Mouse (Mus musculus) neural tube, embryonic 15.5 days (tissue): ENCODE results near the gene Fgd3. TPM values are rescaled to one million over a fixed set of nuclear protein-coding genes. Genes with fewer than 3 reads are reported as not detected.

Source experiments
- ATAC-seq: fragments of 200-750 bp; cut with Nextera tagmentation; 2 replicates; pipeline ENCODE4 v1.8.0; 2017; ENCODE audit warnings: mild to moderate bottlenecking, moderate TSS enrichment, moderate library complexity; ENCODE audit not compliant: low FRiP score
- H3K27ac ChIP-seq: fragments of 300-500 bp; sonication (generic); replicated peaks from 2 replicates; pipeline ENCODE4 v1.5.1; 2015; ENCODE audit warnings: mild to moderate bottlenecking, inconsistent platforms
- H3K27me3 ChIP-seq: fragments of 300-500 bp; sonication (generic); replicated peaks from 2 replicates; pipeline ENCODE4 v1.6.1; 2015; ENCODE audit warnings: inconsistent platforms
- H3K36me3 ChIP-seq: fragments of 300-500 bp; sonication (generic); 2 replicates; pipeline ENCODE4 v1.6.1; 2015; ENCODE audit warnings: inconsistent platforms
- H3K4me1 ChIP-seq: fragments of 300-500 bp; sonication (generic); 2 replicates; pipeline ENCODE4 v1.6.1; 2015; ENCODE audit warnings: inconsistent platforms
- H3K4me2 ChIP-seq: fragments of 300-500 bp; sonication (generic); 2 replicates; pipeline ENCODE4 v1.6.1; 2015; ENCODE audit warnings: inconsistent platforms, mild to moderate bottlenecking, moderate library complexity
- H3K4me3 ChIP-seq: fragments of 300-500 bp; sonication (generic); replicated peaks from 2 replicates; pipeline ENCODE4 v1.5.1; 2015; ENCODE audit warnings: mild to moderate bottlenecking, inconsistent platforms
- H3K9ac ChIP-seq: fragments of 300-500 bp; sonication (generic); replicated peaks from 2 replicates; pipeline ENCODE4 v1.6.1; 2015; ENCODE audit warnings: mild to moderate bottlenecking, inconsistent platforms
- H3K9me3 ChIP-seq: fragments of 300-500 bp; sonication (generic); replicated peaks from 2 replicates; pipeline ENCODE4 v1.6.1; 2016; ENCODE audit warnings: inconsistent platforms
- WGBS: fragments of 180-500 bp; shearing (Covaris S2); methylation state at CpG from one replicate; pipeline ENCODE4 v1.1.7; 2015; ENCODE audit warnings: mixed read lengths; 5-methylcytosine and 5-hydroxymethylcytosine counted together
- polyA plus RNA-seq: library from polyadenylated mRNA; unstranded; fragments of >200 nt; fragmentation: Nextera tagmentation; extraction: Ambion mirVana; gene quantifications from 2 replicates; pipeline ENCODE4 v1.2.1, GENCODE M21; 2015

The Fgd3 gene
- polyA plus RNA-seq, 1 experiment from 2014 or later: 2.2 TPM

GRCm38 (mm10) chr13:49317508-49317907 is 2.6 kb downstream of the Fgd3 start:
- Histone ChIP-seq H3K4me2 (peak overlapping the region; percentile 56), H3K9me3 (no peaks in the 10 kb centered on the region), H3K27me3 (0 out of 2 replicates have a peak, but pooled peaks cover 3% of the 10 kb centered on the region), H3K9ac (no peak overlapping the region), H3K27ac (no peak overlapping the region), H3K4me3 (no peak overlapping the region), H3K36me3 (no peaks in the 10 kb centered on the region), H3K4me1 (peaks cover 45% of the 10 kb centered on the region)
- no peak for ATAC-seq
- 50% methylated on average over 6 of the region's 6 CpGs for WGBS

GRCm38 (mm10) chr13:49316386-49317162 is 3.5 kb downstream of the Fgd3 start:
- Histone ChIP-seq H3K27ac (0 out of 2 replicates have a peak overlapping the region, but pooled peaks have one; percentile 4), H3K9me3 (no peaks in the 10 kb centered on the region), H3K27me3 (no peaks in the 10 kb centered on the region), H3K4me3 (no peak overlapping the region), H3K9ac (no peak overlapping the region), H3K4me1 (peaks cover 40% of the 10 kb centered on the region), H3K4me2 (peak overlapping the region; percentile 56), H3K36me3 (no peaks in the 10 kb centered on the region)
- WGBS: 14% methylated on average over 9 of the region's 9 CpGs
- no peak for ATAC-seq

- 89% methylated on average over 7 of the region's 7 CpGs for WGBS
Observed at GRCm38 (mm10) chr13:49311642-49312041, 8.5 kb downstream of the Fgd3 start.

GRCm38 (mm10) chr13:49309501-49309900 is 10.6 kb downstream of the Fgd3 start:
- Histone ChIP-seq H3K4me1 (no peaks in the 10 kb centered on the region), H3K36me3 (no peaks in the 10 kb centered on the region), H3K4me2 (no peak overlapping the region), H3K9me3 (no peaks in the 10 kb centered on the region), H3K27me3 (no peaks in the 10 kb centered on the region), H3K4me3 (no peak overlapping the region), H3K27ac (no peak overlapping the region), H3K9ac (no peak overlapping the region)
- ATAC-seq: no peak
- 100% methylated on average over 1 of the region's 1 CpGs for WGBS

More at GRCm38 (mm10) chr13:49311642-49312041, 8.5 kb downstream of the Fgd3 start:
- Histone ChIP-seq H3K4me2 (no peak overlapping the region), H3K4me3 (no peak overlapping the region), H3K9me3 (no peaks in the 10 kb centered on the region), H3K9ac (no peak overlapping the region), H3K36me3 (no peaks in the 10 kb centered on the region), H3K27me3 (no peaks in the 10 kb centered on the region), H3K4me1 (peaks cover 7% of the 10 kb centered on the region), H3K27ac (no peak overlapping the region)
- no peak for ATAC-seq

- Histone ChIP-seq H3K27ac (no peak overlapping the region), H3K27me3 (no peaks in the 10 kb centered on the region), H3K4me1 (no peaks in the 10 kb centered on the region), H3K36me3 (no peaks in the 10 kb centered on the region), H3K4me3 (no peak overlapping the region), H3K9me3 (no peaks in the 10 kb centered on the region), H3K4me2 (no peak overlapping the region), H3K9ac (no peak overlapping the region)
- 83% methylated on average over 16 of the region's 16 CpGs for WGBS
- no peak for ATAC-seq
Observed at GRCm38 (mm10) chr13:49308861-49309403, 11.2 kb downstream of the Fgd3 start.

GRCm38 (mm10) chr13:49308206-49308605 is 11.9 kb downstream of the Fgd3 start:
- Histone ChIP-seq H3K4me1 (no peaks in the 10 kb centered on the region), H3K36me3 (no peaks in the 10 kb centered on the region), H3K4me2 (no peak overlapping the region), H3K27ac (no peak overlapping the region), H3K27me3 (no peaks in the 10 kb centered on the region), H3K9me3 (no peaks in the 10 kb centered on the region), H3K9ac (no peak overlapping the region), H3K4me3 (no peak overlapping the region)
- WGBS: 97% methylated on average over 4 of the region's 4 CpGs
- no peak for ATAC-seq

- Histone ChIP-seq H3K4me1 (no peaks in the 10 kb centered on the region), H3K4me3 (no peak overlapping the region), H3K9me3 (no peaks in the 10 kb centered on the region), H3K27ac (no peak overlapping the region), H3K27me3 (no peaks in the 10 kb centered on the region), H3K4me2 (no peak overlapping the region), H3K9ac (no peak overlapping the region), H3K36me3 (no peaks in the 10 kb centered on the region)
- ATAC-seq: no peak
- 51% methylated on average over 9 of the region's 10 CpGs for WGBS
Observed at GRCm38 (mm10) chr13:49307311-49307969, 12.7 kb downstream of the Fgd3 start.

- 72% methylated on average over 7 of the region's 7 CpGs for WGBS
- Histone ChIP-seq H3K27ac (no peak overlapping the region), H3K9me3 (no peaks in the 10 kb centered on the region), H3K36me3 (no peaks in the 10 kb centered on the region), H3K4me1 (no peaks in the 10 kb centered on the region), H3K9ac (no peak overlapping the region), H3K4me3 (no peak overlapping the region), H3K4me2 (no peak overlapping the region), H3K27me3 (no peaks in the 10 kb centered on the region)
- ATAC-seq: no peak
Observed at GRCm38 (mm10) chr13:49306771-49307310, 13.3 kb downstream of the Fgd3 start.

- H3K27me3 ChIP-seq: no peaks in the 10 kb centered on the region
- H3K36me3 ChIP-seq: no peaks in the 10 kb centered on the region
- H3K9me3 ChIP-seq: no peaks in the 10 kb centered on the region
- no peak overlapping the region for H3K4me3 ChIP-seq
- ATAC-seq: no peak
- H3K27ac ChIP-seq: no peak overlapping the region
- H3K9ac ChIP-seq: no peak overlapping the region
- 73% methylated on average over 1 of the region's 1 CpGs for whole genome bisulfite sequencing
- H3K4me1 ChIP-seq: no peaks in the 10 kb centered on the region
- H3K4me2 ChIP-seq: no peak overlapping the region
Observed at GRCm38 (mm10) chr13:49300771-49301170, 19.3 kb downstream of the Fgd3 start.

GRCm38 (mm10) chr13:49298514-49299381 is 21.4 kb downstream of the Fgd3 start:
- ATAC-seq: no peak
- no peaks in the 10 kb centered on the region for H3K4me1 ChIP-seq
- 86% methylated on average over 14 of the region's 14 CpGs for WGBS
- no peaks in the 10 kb centered on the region for H3K27me3 ChIP-seq
- no peaks in the 10 kb centered on the region for H3K9me3 ChIP-seq
- no peak overlapping the region for H3K4me2 ChIP-seq
- no peaks in the 10 kb centered on the region for H3K36me3 ChIP-seq
- H3K4me3 ChIP-seq: no peak overlapping the region
- no peak overlapping the region for H3K27ac ChIP-seq
- no peak overlapping the region for H3K9ac ChIP-seq

- no peak overlapping the region for H3K27ac ChIP-seq
- no peak overlapping the region for H3K9ac ChIP-seq
- H3K4me1 ChIP-seq: no peaks in the 10 kb centered on the region
- H3K9me3 ChIP-seq: no peaks in the 10 kb centered on the region
- H3K36me3 ChIP-seq: no peaks in the 10 kb centered on the region
- no peak overlapping the region for H3K4me3 ChIP-seq
- ATAC-seq: no peak
- H3K4me2 ChIP-seq: no peak overlapping the region
- WGBS: 86% methylated on average over 7 of the region's 7 CpGs
- no peaks in the 10 kb centered on the region for H3K27me3 ChIP-seq
Observed at GRCm38 (mm10) chr13:49296270-49296669, 23.8 kb downstream of the Fgd3 start.
